Mouse (Mus musculus) G1E (cell line): Measurements from ENCODE around the gene Glycam1. TPM values are rescaled to one million over a fixed set of nuclear protein-coding genes. Genes with fewer than 3 reads are reported as not detected.

Experiments used
- ATAC-seq: 2 replicates; pipeline ENCODE4 v1.8.0; 2016; ENCODE audit warnings: mild to moderate bottlenecking; ENCODE audit not compliant: insufficient number of reproducible peaks, poor library complexity, low FRiP score, severe bottlenecking; ENCODE audit errors: extremely low read depth
- DNase-seq: peaks from one replicate; pipeline ENCODE4 v3.0.0; 2012; ENCODE audit warnings: low spot score
- H3K27me3 ChIP-seq: 2 replicates; pipeline ENCODE4 v1.6.1; 2012; ENCODE audit warnings: mild to moderate bottlenecking, low read length, inconsistent platforms; ENCODE audit not compliant: insufficient read depth
- H3K36me3 ChIP-seq: replicated peaks from 2 replicates; pipeline ENCODE3; 2012; ENCODE audit warnings: mild to moderate bottlenecking, inconsistent platforms
- H3K4me1 ChIP-seq: 2 replicates; pipeline ENCODE4 v1.6.1; 2012; ENCODE audit warnings: low read depth, low read length, inconsistent platforms, mixed read lengths; ENCODE audit not compliant: insufficient read depth
- H3K4me3 ChIP-seq: 2 replicates; pipeline ENCODE4 v1.5.1; 2012; ENCODE audit warnings: low read depth, mild to moderate bottlenecking, inconsistent platforms, low read length, moderate library complexity, mixed read lengths
- H3K9me3 ChIP-seq: replicated peaks from 2 replicates; pipeline ENCODE4 v1.6.1; 2012; ENCODE audit warnings: inconsistent platforms
- CTCF ChIP-seq: IDR thresholded peaks from 2 replicates; pipeline ENCODE4 v1.5.1; 2012; ENCODE audit warnings: low read depth, low read length, inconsistent platforms, mixed read lengths
- GATA1 ChIP-seq: IDR thresholded peaks from 2 replicates; pipeline ENCODE4 v1.6.1; 2012; ENCODE audit warnings: borderline replicate concordance, low read length, inconsistent platforms, mixed read lengths
- GATA2 ChIP-seq: IDR thresholded peaks from 2 replicates; pipeline ENCODE4 v1.6.1; 2012; ENCODE audit warnings: low read depth, low read length, inconsistent platforms, borderline replicate concordance
- POLR2AphosphoS5 ChIP-seq: IDR thresholded peaks from 2 replicates; pipeline ENCODE4 v1.6.1; 2012; ENCODE audit warnings: low read depth, low read length, inconsistent platforms; ENCODE audit not compliant: insufficient replicate concordance
- TAL1 ChIP-seq: conservative IDR thresholded peaks from 2 replicates; pipeline ENCODE4 v1.6.1; 2012; ENCODE audit warnings: low read depth, low read length, inconsistent platforms, mixed read lengths
- polyA plus RNA-seq: library from polyadenylated mRNA; stranded (reverse); fragments of >175 nt; gene quantifications from 2 replicates; pipeline ENCODE4 v1.2.3, GENCODE M21; 2012
- total RNA-seq, 2 experiments: library from RNA; stranded (forward) in 1 of 2; stranded (reverse) in 1 of 2; fragments of 200-1000 nt in 1 of 2; fragments of >200 nt in 1 of 2; fragmentation: Nextera tagmentation in 1 of 2; gene quantifications; 2 replicates each; pipeline ENCODE4 v1.2.3; 2014 to 2017

Glycam1 gene
- total and polyA plus RNA-seq, 3 experiments = not detected

- H3K9me3 ChIP-seq = no peaks in the 10 kb centered on the region
- H3K4me1 ChIP-seq = no peaks in the 10 kb centered on the region
- no peak for TF ChIP-seq POLR2AphosphoS5
- no peak for TF ChIP-seq TAL1
- TF ChIP-seq CTCF = no peak
- TF ChIP-seq GATA2 = no peak
- TF ChIP-seq GATA1 = no peak
- peaks cover 10% of the 10 kb centered on the region for H3K27me3 ChIP-seq
- H3K36me3 ChIP-seq = peaks cover 18% of the 10 kb centered on the region
- no peak overlapping the region for H3K4me3 ChIP-seq
- DNase-seq (no peak), ATAC-seq (no peak)
These were observed 45.2 kb downstream of the Glycam1 start for GRCm38 (mm10) chr15:103519386-103520378.

GRCm38 (mm10) chr15:103518600-103519385, 46.1 kb downstream of the Glycam1 start:
- no peak for DNase-seq
- Histone ChIP-seq H3K4me1 (no peaks in the 10 kb centered on the region), H3K4me3 (no peak overlapping the region), H3K36me3 (peaks cover 10% of the 10 kb centered on the region), H3K9me3 (no peaks in the 10 kb centered on the region), H3K27me3 (peaks cover 15% of the 10 kb centered on the region)
- no peak for ATAC-seq
- TF ChIP-seq TAL1 = no peak
- TF ChIP-seq GATA2 = no peak
- no peak for TF ChIP-seq GATA1
- TF ChIP-seq CTCF = no peak
- no peak for TF ChIP-seq POLR2AphosphoS5

GRCm38 (mm10) chr15:103514914-103515313, 50.0 kb downstream of the Glycam1 start:
- Histone ChIP-seq H3K4me1 (no peaks in the 10 kb centered on the region), H3K36me3 (peaks cover 2% of the 10 kb centered on the region)
- TF ChIP-seq GATA1 (no peak), TAL1 (no peak)

GRCm38 (mm10) chr15:103514119-103514518, 50.8 kb downstream of the Glycam1 start:
- ATAC-seq (no peak), DNase-seq (no peak)
- TF ChIP-seq TAL1 (no peak), CTCF (no peak), GATA1 (no peak), GATA2 (no peak), POLR2AphosphoS5 (no peak)
- Histone ChIP-seq H3K4me3 (no peak overlapping the region), H3K36me3 (no peaks in the 10 kb centered on the region), H3K9me3 (no peaks in the 10 kb centered on the region), H3K27me3 (peaks cover 16% of the 10 kb centered on the region; the same call in 1 of the 2 replicates), H3K4me1 (no peaks in the 10 kb centered on the region)

More at GRCm38 (mm10) chr15:103514914-103515313, 50.0 kb downstream of the Glycam1 start:
- ATAC-seq = no peak
- H3K9me3 ChIP-seq = no peaks in the 10 kb centered on the region
- DNase-seq = no peak
- H3K4me3 ChIP-seq = no peak overlapping the region
- H3K27me3 ChIP-seq = peaks cover 16% of the 10 kb centered on the region; the same call in 1 of the 2 replicates

- TF ChIP-seq TAL1 (no peak), CTCF (no peak), GATA1 (no peak), GATA2 (no peak), POLR2AphosphoS5 (no peak)
These were observed 51.3 kb downstream of the Glycam1 start for GRCm38 (mm10) chr15:103513621-103514031.

More at GRCm38 (mm10) chr15:103513621-103514031, 51.3 kb downstream of the Glycam1 start:
- Histone ChIP-seq H3K9me3 (no peaks in the 10 kb centered on the region), H3K36me3 (no peaks in the 10 kb centered on the region), H3K27me3 (peaks cover 16% of the 10 kb centered on the region; the same call in 1 of the 2 replicates), H3K4me3 (no peak overlapping the region), H3K4me1 (no peaks in the 10 kb centered on the region)
- ATAC-seq (no peak), DNase-seq (no peak)

Other genes starting within 250 kb of the Glycam1 start
- gene Zfp385a, start 225.0 kb downstream of the Glycam1 start, total RNA-seq (2014; fragmentation: Nextera tagmentation) = 74.3 and 92.9 TPM in 2 replicates
- gene Zfp385a, start 225.0 kb downstream of the Glycam1 start, total RNA-seq (2017) = 2.0 TPM in 2 replicates
- gene Zfp385a, start 225.0 kb downstream of the Glycam1 start, polyA plus RNA-seq = 483 and 546 TPM in 2 replicates
- not detected in 2 replicates for gene Itga5, start 198.3 kb downstream of the Glycam1 start, total RNA-seq (2014; fragmentation: Nextera tagmentation)
- 0.11 and 0.17 TPM in 2 replicates for gene Itga5, start 198.3 kb downstream of the Glycam1 start, total RNA-seq (2017)
- 0.62 and 0.75 TPM in 2 replicates for gene Itga5, start 198.3 kb downstream of the Glycam1 start, polyA plus RNA-seq
- gene Gtsf1, start 134.6 kb downstream of the Glycam1 start, total RNA-seq (2014; fragmentation: Nextera tagmentation) = not detected in 2 replicates
- not detected in 2 replicates for gene Gtsf1, start 134.6 kb downstream of the Glycam1 start, total RNA-seq (2017)
- not detected in 2 replicates for gene Gtsf1, start 134.6 kb downstream of the Glycam1 start, polyA plus RNA-seq
- not detected in 2 replicates for gene Gtsf2, start 116.6 kb downstream of the Glycam1 start, total RNA-seq (2014; fragmentation: Nextera tagmentation)
- gene Gtsf2, start 116.6 kb downstream of the Glycam1 start, total RNA-seq (2017) = not detected in 2 replicates
- not detected in 2 replicates for gene Gtsf2, start 116.6 kb downstream of the Glycam1 start, polyA plus RNA-seq
- gene Nckap1l, start 111.3 kb downstream of the Glycam1 start, total RNA-seq (2014; fragmentation: Nextera tagmentation) = 11.6 and 12.6 TPM in 2 replicates
- 21.1 and 21.5 TPM in 2 replicates for gene Nckap1l, start 111.3 kb downstream of the Glycam1 start, total RNA-seq (2017)
- gene Nckap1l, start 111.3 kb downstream of the Glycam1 start, polyA plus RNA-seq = 1.8 and 3.9 TPM in 2 replicates
- gene Pde1b, start 62.0 kb downstream of the Glycam1 start, total RNA-seq (2014; fragmentation: Nextera tagmentation) = 2.6 and 3.1 TPM in 2 replicates
- 1.5 and 1.9 TPM in 2 replicates for gene Pde1b, start 62.0 kb downstream of the Glycam1 start, total RNA-seq (2017)
- 0.92 and 1.3 TPM in 2 replicates for gene Pde1b, start 62.0 kb downstream of the Glycam1 start, polyA plus RNA-seq
- not detected in 2 replicates for gene Ppp1r1a, start 27.1 kb downstream of the Glycam1 start, total RNA-seq (2014; fragmentation: Nextera tagmentation)
- gene Ppp1r1a, start 27.1 kb downstream of the Glycam1 start, total RNA-seq (2017) = not detected in 2 replicates
- gene Ppp1r1a, start 27.1 kb downstream of the Glycam1 start, polyA plus RNA-seq = not detected in 2 replicates
- gene Mucl1, start 190.4 kb upstream of the Glycam1 start, total RNA-seq (2014; fragmentation: Nextera tagmentation) = not detected in 2 replicates
- not detected in 2 replicates for gene Mucl1, start 190.4 kb upstream of the Glycam1 start, total RNA-seq (2017)
- gene Mucl1, start 190.4 kb upstream of the Glycam1 start, polyA plus RNA-seq = not detected in 2 replicates